Mouse (Mus musculus) olfactory bulb, adult 2 months (tissue): ENCODE results near the gene Chst10.

Source experiments
- CTCF ChIP-seq: fragments of 200-500 bp; IDR thresholded peaks from 2 replicates; pipeline ENCODE4 v1.5.1; 2012; ENCODE audit warnings: low read depth, mild to moderate bottlenecking, low read length, moderate library complexity; ENCODE audit not compliant: insufficient read depth
- POLR2A ChIP-seq: fragments of 200-500 bp; IDR thresholded peaks from 2 replicates; pipeline ENCODE4 v1.6.1; 2012; ENCODE audit warnings: mild to moderate bottlenecking, low read depth, low read length, moderate library complexity; ENCODE audit not compliant: insufficient read depth

DNA sequence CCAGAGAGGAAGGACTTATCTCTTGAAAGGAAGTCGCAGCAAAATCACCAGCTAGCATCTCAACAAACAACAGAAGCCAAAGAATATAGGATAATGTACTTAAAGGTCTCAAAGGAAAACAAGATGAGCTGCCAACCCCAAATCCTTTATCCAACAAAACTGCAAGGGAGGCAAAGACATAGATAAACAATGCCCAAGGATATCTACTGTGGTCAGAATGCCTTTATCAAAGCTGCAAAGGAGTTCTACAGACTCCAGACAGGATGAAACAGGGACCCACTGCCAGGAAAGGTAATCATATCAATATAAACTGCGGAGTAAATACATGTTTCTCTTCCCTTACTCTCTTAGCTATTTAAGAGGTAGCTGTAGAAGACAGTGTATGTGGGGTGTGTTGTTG is 47.3 kb downstream of the Chst10 start:
- TF ChIP-seq POLR2A (no peak), CTCF (no peak)
